ENCODE assay signal across 23 mouse cellular contexts in the genomic region with DNA sequence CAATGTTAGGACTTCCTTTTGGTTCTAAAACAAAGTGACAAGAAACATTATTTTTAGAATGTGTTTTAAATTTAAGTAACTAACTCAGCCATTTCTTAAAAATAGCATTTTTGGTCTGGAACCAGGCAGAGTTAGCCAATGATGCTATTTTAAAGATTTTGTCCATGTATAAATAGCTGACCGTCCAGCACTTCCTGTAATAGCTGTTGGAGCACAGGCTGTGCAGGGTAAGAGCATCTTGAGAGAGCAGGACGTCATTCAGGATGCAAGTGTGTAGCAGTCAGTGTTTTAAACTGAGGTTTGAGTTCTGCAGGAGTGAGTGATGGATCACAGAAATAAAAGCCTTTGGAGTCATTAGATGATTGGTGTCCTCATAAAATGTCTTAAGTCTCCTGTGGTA. TPM values are rescaled to one million over a fixed set of nuclear protein-coding genes. Genes with fewer than 3 reads are reported as not detected.
DNase-seq lines count a peak whose midpoint lies in the region; ATAC-seq and TF ChIP-seq lines count a peak whose summit lies in the region.
"Had no signal": no experiment of that assay in that cellular context is flagged by ENCODE, and none has a peak within 500 bp of the region (broad histone marks: within the 10 kb centered on the region; RNA-seq: fewer than 3 reads in every experiment).

No protein-coding gene starts in this region.

- H3K27ac ChIP-seq in heart, embryonic 15.5 days, result 0 out of 2 replicates have a peak overlapping the region, but pooled peaks have one; percentile 7
- no peak overlapping the region for H3K27ac ChIP-seq in heart, embryonic 10.5 days
- H3K27ac ChIP-seq in lung, postnatal 0 days (ENCODE audit: low read length), result no peak overlapping the region
- H3K27ac ChIP-seq: forebrain, embryonic 13.5 days; hindbrain, embryonic 14.5 days; layer of hippocampus, adult 2 months; limb, embryonic 12.5 days had no signal

- no peak for TF ChIP-seq EP300 in lung, postnatal 0 days (IDR thresholded peaks at IDR 0.05)

- DNase-seq in gastrocnemius, adult 18-20 months (ENCODE audit: low spot score), result peak; percentile 61
- no peak for DNase-seq in gastrocnemius, adult 8-10 months (ENCODE audit: low spot score in 2 of 2)
- DNase-seq in heart, embryonic 10.5 days (ENCODE audit: low spot score), result no peak
- DNase-seq in lung, postnatal 0 days (ENCODE audit: low spot score), result peak; percentile 39
- no peak for DNase-seq in lung, postnatal 4 days
- no peak for DNase-seq in right cerebral cortex, postnatal 36 days (ENCODE audit: low spot score in 2 of 2)
- DNase-seq: adrenal gland, adult 8-10 months; gastrocnemius, postnatal 25 days; kidney, adult 18-20 months; kidney, postnatal 25 days; liver, postnatal 0 days; lung, postnatal 10 days; midbrain, embryonic 14.5 days; spleen, adult 18-20 months had no signal

- peaks cover 17% of the 10 kb centered on the region for H3K4me1 ChIP-seq in heart, embryonic 15.5 days (replicated peaks)
- H3K4me1 ChIP-seq in heart, embryonic 10.5 days, result peaks cover 7% of the 10 kb centered on the region
- no peaks in the 10 kb centered on the region for H3K4me1 ChIP-seq in lung, postnatal 0 days (ENCODE audit: insufficient read depth, low read depth, low read length)

- no peaks in the 10 kb centered on the region for H3K9me3 ChIP-seq in heart, embryonic 15.5 days (replicated peaks)
- H3K9me3 ChIP-seq in heart, embryonic 10.5 days, result no peaks in the 10 kb centered on the region
- no peaks in the 10 kb centered on the region for H3K9me3 ChIP-seq in lung, postnatal 0 days (ENCODE audit: low read length)
- H3K9me3 ChIP-seq: forebrain, embryonic 13.5 days; G1E; limb, embryonic 12.5 days had no signal

- no peak for ATAC-seq in heart, embryonic 15.5 days (replicated peaks; ENCODE audit: insufficient number of reproducible peaks, insufficient read depth, low FRiP score, low read depth)
- no peak for ATAC-seq in lung, postnatal 0 days
- ATAC-seq: forebrain, embryonic 13.5 days; inflammation-experienced regulatory T-cells, adult 6 months; liver, postnatal 0 days had no signal

- TF ChIP-seq CTCF in lung, postnatal 0 days (IDR thresholded peaks at IDR 0.05), result no peak

- H3K4me2 ChIP-seq in heart, embryonic 15.5 days, result no peak overlapping the region
- no peak overlapping the region for H3K4me2 ChIP-seq in lung, postnatal 0 days (replicated peaks; ENCODE audit: low read depth, low read length)
- H3K4me2 ChIP-seq: forebrain, embryonic 13.5 days; hindbrain, embryonic 14.5 days; limb, embryonic 12.5 days; liver, embryonic 11.5 days had no signal

- no peak overlapping the region for H3K4me3 ChIP-seq in heart, embryonic 15.5 days
- H3K4me3 ChIP-seq in heart, embryonic 10.5 days, result no peak overlapping the region
- H3K4me3 ChIP-seq in lung, postnatal 0 days (ENCODE audit: low read depth, low read length), result no peak overlapping the region
- H3K4me3 ChIP-seq: forebrain, embryonic 13.5 days; layer of hippocampus, adult 2 months; limb, embryonic 12.5 days had no signal

- H3K9ac ChIP-seq in heart, embryonic 15.5 days, result no peak overlapping the region
- H3K9ac ChIP-seq in lung, postnatal 0 days (replicated peaks; ENCODE audit: low read depth), result no peak overlapping the region
- H3K9ac ChIP-seq: forebrain, embryonic 13.5 days; hindbrain, embryonic 14.5 days; limb, embryonic 12.5 days; liver, postnatal 0 days had no signal

- 30% methylated on average over 2 of the region's 2 CpGs for WGBS in heart, embryonic 15.5 days
- 52% methylated on average over 2 of the region's 2 CpGs for WGBS in heart, embryonic 10.5 days
- WGBS in lung, postnatal 0 days, result 19% methylated on average over 2 of the region's 2 CpGs

- H3K36me3 ChIP-seq in heart, embryonic 15.5 days, result no peaks in the 10 kb centered on the region
- no peaks in the 10 kb centered on the region for H3K36me3 ChIP-seq in heart, embryonic 10.5 days
- no peaks in the 10 kb centered on the region for H3K36me3 ChIP-seq in lung, postnatal 0 days (ENCODE audit: insufficient read depth, low read length)
- H3K36me3 ChIP-seq: limb, embryonic 12.5 days had no signal

- no peaks in the 10 kb centered on the region for H3K27me3 ChIP-seq in heart, embryonic 15.5 days
- H3K27me3 ChIP-seq in heart, embryonic 10.5 days (ENCODE audit: insufficient read depth, poor library complexity, severe bottlenecking), result no peaks in the 10 kb centered on the region
- no peaks in the 10 kb centered on the region for H3K27me3 ChIP-seq in lung, postnatal 0 days (replicated peaks; ENCODE audit: insufficient read depth, low read length)
- H3K27me3 ChIP-seq: CH12.LX; forebrain, embryonic 13.5 days; limb, embryonic 12.5 days had no signal

RNA-seq across cellular contexts. Expression of gene Cdk19, which starts 18.8 kb away (rescaled TPM):
- 10 to 100 TPM in 1 of 2 experiments, 1 to 10 TPM in 1; 5.9 to 20.5 TPM for total RNA-seq in gastrocnemius, adult 18-20 months (2021)
- total RNA-seq in gastrocnemius, adult 8-10 months (2022), result 10 to 100 TPM in 2 of 4 experiments, 1 to 10 TPM in 2; 6.8 to 35.5 (median 20.0) TPM
- 5.3 and 6.9 TPM in 2 replicates for polyA plus RNA-seq in heart, embryonic 15.5 days (2015; fragmentation: Nextera tagmentation; extraction: Ambion mirVana)
- 5.2 and 6.1 TPM in 2 replicates for polyA plus RNA-seq in heart, embryonic 10.5 days (2016; fragmentation: Nextera tagmentation; extraction: Ambion mirVana)
- 6.7 and 8.4 TPM in 2 replicates for polyA plus RNA-seq in lung, postnatal 0 days (2015; fragmentation: Nextera tagmentation; extraction: Ambion mirVana)

RNA-seq across cellular contexts. Expression of gene Amd1, which starts 56.2 kb away (rescaled TPM):
- 100 to 1,000 TPM; 133 to 436 TPM for total RNA-seq in gastrocnemius, adult 18-20 months (2021)
- 100 to 1,000 TPM; 105 to 912 (median 433) TPM for total RNA-seq in gastrocnemius, adult 8-10 months (2022)
- polyA plus RNA-seq in heart, embryonic 15.5 days (2015; fragmentation: Nextera tagmentation; extraction: Ambion mirVana), result 34.5 and 34.7 TPM in 2 replicates
- 55.2 and 59.1 TPM in 2 replicates for polyA plus RNA-seq in heart, embryonic 10.5 days (2016; fragmentation: Nextera tagmentation; extraction: Ambion mirVana)
- 25.5 and 27.3 TPM in 2 replicates for polyA plus RNA-seq in lung, postnatal 0 days (2015; fragmentation: Nextera tagmentation; extraction: Ambion mirVana)

Comparison
In these comparisons a context has a peak if more than half of its experiments do, and no peak if none do; other contexts are left out.
1. DNase-seq: peak in gastrocnemius, adult 18-20 months (single experiment) and lung, postnatal 0 days (single experiment); none in gastrocnemius, adult 8-10 months (0 of 2), heart, embryonic 10.5 days (single experiment), lung, postnatal 4 days (0 of 2) and right cerebral cortex, postnatal 36 days (0 of 2).